In genomic region chr2:50417643-50418042, GRCm38 (mm10) we compare ENCODE assay signal across 14 mouse cellular contexts.
"Had no signal": no experiment of that assay in that cellular context is flagged by ENCODE, and none has a peak within 500 bp of the region (broad histone marks: within the 10 kb centered on the region; RNA-seq: fewer than 3 reads in every experiment).

No protein-coding gene starts in this region.

- ATAC-seq: midbrain, embryonic 15.5 days had no signal

- H3K4me2 ChIP-seq: liver, embryonic 11.5 days; liver, embryonic 15.5 days; midbrain, embryonic 11.5 days; midbrain, embryonic 15.5 days; neural tube, embryonic 12.5 days had no signal

- H3K4me1 ChIP-seq: liver, embryonic 15.5 days; megakaryocyte, embryonic 14.5 days; midbrain, embryonic 15.5 days; neural tube, embryonic 12.5 days had no signal

- H3K27me3 ChIP-seq: liver, embryonic 15.5 days; megakaryocyte, embryonic 14.5 days; midbrain, embryonic 15.5 days; neural tube, embryonic 12.5 days had no signal

- H3K9me3 ChIP-seq: limb, embryonic 10.5 days; liver, embryonic 15.5 days; midbrain, embryonic 15.5 days; neural tube, embryonic 12.5 days had no signal

- DNase-seq: kidney, adult 18-20 months; kidney, postnatal 10 days; right cerebral cortex, adult 18-20 months; right cerebral cortex, postnatal 25 days; thymus, postnatal 36 days had no signal

- H3K9ac ChIP-seq: liver, embryonic 15.5 days; midbrain, embryonic 15.5 days; neural tube, embryonic 12.5 days had no signal

- H3K36me3 ChIP-seq: limb, embryonic 10.5 days; liver, embryonic 15.5 days; midbrain, embryonic 15.5 days; neural tube, embryonic 12.5 days had no signal

- H3K27ac ChIP-seq: left cerebral cortex, adult 2 months; limb, embryonic 10.5 days; liver, embryonic 15.5 days; macrophage; midbrain, embryonic 15.5 days; neural tube, embryonic 12.5 days had no signal

- H3K4me3 ChIP-seq: left cerebral cortex, adult 2 months; limb, embryonic 10.5 days; liver, embryonic 15.5 days; megakaryocyte, embryonic 14.5 days; midbrain, embryonic 15.5 days; neural tube, embryonic 12.5 days had no signal
